Mouse (Mus musculus) olfactory bulb, adult 2 months (tissue): Measurements from ENCODE around the gene Hivep3.

Source experiments
- CTCF ChIP-seq: fragments of 200-500 bp; IDR thresholded peaks from 2 replicates; pipeline ENCODE4 v1.5.1; 2012; ENCODE audit warnings: low read depth, mild to moderate bottlenecking, low read length, moderate library complexity; ENCODE audit not compliant: insufficient read depth
- POLR2A ChIP-seq: fragments of 200-500 bp; IDR thresholded peaks from 2 replicates; pipeline ENCODE4 v1.6.1; 2012; ENCODE audit warnings: mild to moderate bottlenecking, low read depth, low read length, moderate library complexity; ENCODE audit not compliant: insufficient read depth

DNA sequence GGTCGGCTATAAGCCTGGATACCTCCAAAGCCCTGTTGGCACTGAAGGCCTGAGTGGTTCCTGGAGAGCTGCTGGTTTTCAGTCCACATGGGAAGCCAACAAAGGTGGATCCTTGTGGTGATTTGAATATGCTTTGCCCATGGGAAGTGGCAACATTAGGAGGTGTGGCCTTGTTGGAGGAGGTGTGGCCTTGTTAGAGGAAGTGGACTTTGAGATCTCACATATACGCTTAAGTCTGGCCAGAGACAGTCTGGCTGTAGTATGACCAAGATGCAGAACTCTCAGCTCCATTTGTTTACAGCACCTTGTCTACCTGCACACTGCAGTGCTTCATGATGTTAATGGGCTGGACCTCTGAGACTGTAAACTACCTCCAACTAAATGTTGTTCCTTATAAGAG, 73.0 kb downstream of the Hivep3 start:
- TF ChIP-seq CTCF (no peak), POLR2A (no peak)
